Mouse (Mus musculus) fibroblast of lung, adult 2 months (primary cell): ENCODE data around the gene 1810024B03Rik.

Source experiments
- DNase-seq: peaks from one replicate; pipeline ENCODE4 v3.0.0-alpha.2; 2011; ENCODE audit warnings: low read depth

Gene 1810024B03Rik

DNA sequence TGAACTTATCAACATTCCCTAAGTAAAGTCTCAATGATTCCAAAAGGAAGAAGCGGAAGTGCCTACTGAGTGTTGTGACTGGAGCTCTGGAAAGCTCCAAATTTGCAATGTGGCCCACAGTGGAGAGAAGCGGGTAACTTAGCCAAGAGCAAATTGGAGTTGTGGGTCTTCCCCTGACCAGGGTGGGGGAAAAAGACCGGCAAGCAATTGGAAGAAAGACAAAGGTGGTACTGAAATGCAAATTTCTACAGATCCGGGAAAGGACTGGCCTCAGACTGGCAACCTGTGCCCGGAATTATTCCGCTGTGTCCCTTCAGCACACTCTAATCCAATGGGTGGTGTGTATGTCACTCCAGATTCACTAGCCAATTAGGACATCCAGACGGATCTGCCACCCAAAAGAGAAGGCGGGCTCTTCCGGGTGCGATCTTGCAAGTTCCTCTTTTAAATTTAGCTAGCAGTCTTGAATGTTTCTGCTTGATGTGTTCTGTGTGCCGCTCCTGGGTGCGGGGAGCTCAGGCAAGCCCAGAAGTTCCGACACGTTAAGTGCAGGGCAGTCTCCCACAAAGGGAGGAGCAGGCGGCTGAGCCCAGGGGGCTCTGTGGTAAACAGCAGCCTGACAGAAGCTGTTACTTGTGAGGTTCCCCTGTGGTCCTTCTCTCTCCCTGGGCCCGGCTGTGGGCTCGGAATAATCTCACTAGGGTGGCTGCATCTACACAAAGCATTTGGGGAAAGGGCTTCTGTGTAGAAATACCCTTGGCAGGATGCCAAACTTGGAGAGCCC is 25.3 kb downstream of the 1810024B03Rik start:
- DNase-seq: peak; percentile 70

DNA sequence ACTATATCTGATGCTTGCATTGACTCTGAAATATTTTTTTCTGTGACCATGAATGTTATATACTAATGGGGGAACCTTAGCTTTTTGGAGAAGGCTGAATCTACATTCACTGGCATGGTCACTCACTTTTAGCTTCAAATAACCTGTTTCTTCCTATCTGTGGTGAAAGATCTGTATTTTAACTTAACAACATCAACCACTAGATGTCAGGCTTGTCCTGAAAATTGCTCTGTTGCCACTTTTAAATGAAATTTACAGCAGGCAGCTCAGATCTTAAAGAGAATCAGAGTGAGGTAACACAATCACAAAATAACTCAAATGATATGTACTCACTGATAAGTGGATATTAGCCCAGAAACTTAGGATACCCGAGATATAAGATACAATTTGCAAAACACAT is 41.8 kb downstream of the 1810024B03Rik start:
- peak; percentile 22 for DNase-seq

DNA sequence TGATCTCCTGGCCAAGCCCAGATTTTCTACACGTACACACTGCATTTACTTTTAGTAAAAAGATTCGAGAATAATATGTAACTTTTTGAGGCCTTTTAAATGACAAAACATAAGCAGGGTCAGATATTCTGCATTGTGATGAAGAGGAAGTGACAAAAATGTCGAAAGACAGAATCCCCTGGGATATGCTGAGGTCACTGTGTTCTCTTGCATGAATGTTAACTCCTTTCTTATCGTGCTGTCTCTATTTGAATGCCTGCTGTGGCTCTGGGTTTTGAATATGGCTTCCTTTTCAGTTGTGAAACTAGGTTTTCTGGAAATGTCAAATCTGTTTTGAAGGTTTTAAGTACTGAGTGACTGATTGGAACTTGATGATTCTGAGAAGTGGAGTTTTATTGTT is 42.4 kb downstream of the 1810024B03Rik start:
- DNase-seq: no peak

GRCm38 (mm10) chr2:127145699-127146098 is 62.4 kb downstream of the 1810024B03Rik start:
- no peak for DNase-seq

- DNase-seq: no peak
These were observed 64.7 kb downstream of the 1810024B03Rik start, which contains the start of gene Itpripl1 for GRCm38 (mm10) chr2:127143158-127144063. Gene Itpripl1, minus strand, starts transcription at chr2:127143442.

DNA sequence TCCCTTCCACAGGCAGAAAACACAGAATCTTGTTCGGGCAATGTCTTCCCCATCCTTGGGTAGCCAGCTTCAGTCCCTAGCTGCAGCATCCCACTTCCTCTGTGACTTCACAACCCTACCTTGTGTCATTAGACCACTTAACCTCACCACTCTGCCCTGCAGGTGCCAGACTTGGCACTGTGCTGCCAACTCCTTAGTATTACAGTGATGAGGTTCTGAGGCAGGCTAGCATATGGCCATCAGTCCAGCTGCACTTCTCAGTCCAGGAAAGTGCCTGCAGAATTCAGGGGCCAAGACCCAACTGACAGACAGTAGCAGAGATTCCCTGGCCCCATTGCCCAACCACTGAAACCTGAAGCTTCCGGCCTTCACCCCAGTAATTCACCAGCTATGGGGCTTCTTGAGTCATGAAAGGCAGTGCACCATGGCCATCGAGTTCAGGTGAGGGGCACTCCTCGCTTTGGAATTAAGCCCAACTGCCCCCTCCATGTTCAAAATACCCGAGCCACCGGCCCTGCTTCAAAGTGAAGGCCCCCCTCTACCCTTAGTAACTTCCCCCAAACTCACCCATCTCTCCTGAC is 65.4 kb downstream of the 1810024B03Rik start:
- DNase-seq: no peak

DNA sequence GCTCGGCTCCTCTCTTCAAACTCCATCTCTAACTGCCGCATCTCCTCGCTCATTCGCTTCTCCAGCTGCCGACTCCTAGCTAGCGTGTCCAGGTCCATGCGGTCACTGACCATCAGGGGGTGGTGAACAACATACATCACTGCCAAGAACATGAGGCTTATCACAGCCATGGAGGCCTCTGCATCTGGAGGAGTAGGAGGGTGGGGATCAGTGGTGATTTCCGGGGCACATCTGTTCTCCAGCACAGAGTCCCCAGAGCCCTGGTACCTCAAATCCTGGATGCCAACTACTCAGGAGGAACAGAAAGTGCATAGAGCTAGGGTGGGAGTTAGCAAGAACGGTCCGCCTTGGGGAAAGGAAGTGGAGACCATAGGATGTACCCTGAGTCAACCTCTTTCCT is 66.0 kb downstream of the 1810024B03Rik start:
- no peak for DNase-seq

GRCm38 (mm10) chr2:127140011-127140410 is 68.1 kb downstream of the 1810024B03Rik start:
- DNase-seq: no peak

GRCm38 (mm10) chr2:127139605-127140004 is 68.5 kb downstream of the 1810024B03Rik start:
- no peak for DNase-seq

GRCm38 (mm10) chr2:127139094-127139493 is 69.0 kb downstream of the 1810024B03Rik start:
- peak; percentile 37 for DNase-seq

DNA sequence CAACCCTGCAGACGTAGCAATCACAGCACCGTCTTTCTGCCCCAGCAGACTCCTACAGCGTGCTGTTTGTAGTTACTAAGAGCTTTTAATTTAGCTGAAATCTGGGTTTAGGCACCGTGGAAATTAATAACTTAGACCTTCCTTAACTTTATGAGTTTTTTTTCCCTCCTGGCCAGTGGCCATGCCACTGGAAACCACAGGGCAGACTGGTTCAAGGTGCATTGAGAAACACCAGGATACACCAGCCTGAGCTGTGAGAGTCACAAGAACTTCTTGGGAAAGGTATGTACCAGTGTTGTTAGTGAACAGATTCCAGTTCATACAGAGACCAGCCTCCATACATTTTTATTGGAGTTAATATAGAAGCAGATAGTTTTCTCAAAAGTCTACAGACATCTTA is 69.6 kb downstream of the 1810024B03Rik start:
- DNase-seq: no peak

GRCm38 (mm10) chr2:127137838-127138420 is 70.2 kb downstream of the 1810024B03Rik start:
- DNase-seq: no peak

GRCm38 (mm10) chr2:127136979-127137378 is 71.1 kb downstream of the 1810024B03Rik start:
- peak; percentile 61 for DNase-seq
